Mouse (Mus musculus) 3134 (cell line): ENCODE results near the gene Cfap73.

Experiments used
- DNase-seq: peaks from one replicate; pipeline ENCODE4 v3.0.0-alpha.2; 2011; ENCODE audit warnings: low spot score; ENCODE audit not compliant: insufficient read length; ENCODE audit errors: extremely low read depth

Gene Cfap73

GRCm38 (mm10) chr5:120615903-120616302 lies 18.1 kb downstream of the Cfap73 start:
- no peak for DNase-seq

DNA sequence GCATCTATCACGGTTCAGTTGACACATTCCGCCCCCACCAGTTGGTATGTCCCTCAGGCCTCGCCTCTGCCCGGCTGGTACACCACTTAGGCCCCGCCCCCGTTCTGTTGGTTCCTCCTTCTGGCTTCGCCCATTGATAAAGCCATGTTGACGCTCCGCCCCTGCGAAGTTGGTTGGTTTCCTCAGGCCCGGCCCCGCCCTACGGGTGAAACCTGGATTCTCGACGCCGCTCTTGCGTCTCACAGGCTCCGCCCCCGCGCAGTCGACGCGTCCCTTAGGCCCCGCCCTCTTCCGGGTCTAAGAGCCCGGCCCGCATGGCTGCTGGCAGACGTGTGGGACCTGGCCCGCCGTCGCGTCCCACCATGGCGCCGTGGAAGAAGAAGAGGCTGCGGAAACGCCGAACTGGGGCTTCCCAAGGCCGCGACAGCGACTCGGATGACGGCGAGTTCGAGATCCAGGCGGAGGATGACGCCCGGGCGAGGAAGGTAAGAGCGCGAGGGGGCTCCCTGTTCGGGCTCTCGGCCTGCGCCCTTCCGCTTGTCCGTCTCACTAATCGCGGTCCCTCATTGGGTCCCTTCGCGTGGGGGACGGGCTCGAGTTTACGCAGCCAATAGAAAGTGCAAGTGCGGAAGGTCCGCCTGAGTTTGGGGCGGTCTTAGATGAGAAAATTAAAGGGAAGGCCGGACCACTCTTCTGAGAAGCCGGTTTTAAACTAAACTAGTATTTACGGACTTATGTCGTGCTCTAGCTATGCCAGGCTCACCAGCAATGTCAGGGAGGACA lies 21.0 kb downstream of the Cfap73 start:
- peak; percentile 99 for DNase-seq

DNA sequence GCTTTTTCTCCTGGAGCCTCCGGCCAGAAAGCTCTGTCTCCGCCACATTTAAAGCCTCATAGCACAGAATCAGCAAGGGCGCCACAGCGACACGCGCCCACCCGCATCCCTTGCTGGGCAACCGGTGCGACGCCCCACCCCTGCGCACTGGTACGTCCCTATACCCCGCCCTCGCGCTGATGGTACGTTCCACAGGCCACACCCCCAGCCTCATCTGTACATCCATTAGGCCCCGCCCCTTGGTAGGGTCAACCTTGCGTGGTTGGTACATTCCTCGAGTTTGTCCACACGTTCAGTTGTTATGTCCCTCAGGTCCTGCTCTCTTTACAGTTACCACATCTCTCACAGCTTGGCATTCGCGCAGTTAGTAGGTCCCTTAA lies 21.6 kb downstream of the Cfap73 start, which contains the start of the genes Rita1 and Ddx54:
Gene Rita1, minus strand, starts transcription at position 148 of the 380 bp plus-strand sequence.
Gene Ddx54, plus strand, starts transcription at position 298 of the 380 bp plus-strand sequence.
- peak; percentile 90 for DNase-seq

- DNase-seq, result no peak
These were observed 22.6 kb downstream of the Cfap73 start for GRCm38 (mm10) chr5:120611416-120611815.

DNA sequence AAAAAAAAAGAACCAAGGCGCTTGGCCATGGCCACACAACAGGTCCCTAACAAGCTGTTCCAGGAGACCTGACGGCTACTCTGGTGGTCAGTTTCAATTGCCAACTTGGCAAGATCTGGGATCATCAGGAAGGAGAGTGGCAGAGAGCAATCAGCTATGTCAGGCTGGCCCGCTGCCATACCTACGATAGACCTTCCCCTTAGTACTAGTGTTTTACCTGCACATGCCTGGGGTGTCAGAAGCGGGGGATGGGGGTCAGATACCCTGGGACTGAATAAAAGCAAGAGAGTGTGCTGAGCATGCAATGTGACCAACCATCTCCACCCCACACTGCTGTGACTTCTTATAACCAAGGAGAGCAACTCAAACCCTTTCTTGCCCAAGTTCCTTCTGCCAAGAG lies 23.1 kb downstream of the Cfap73 start:
- DNase-seq, result no peak

- DNase-seq, result no peak
These were observed 24.7 kb downstream of the Cfap73 start for GRCm38 (mm10) chr5:120609246-120609775.

- DNase-seq, result no peak
These were observed 26.7 kb downstream of the Cfap73 start for GRCm38 (mm10) chr5:120607335-120607734.

GRCm38 (mm10) chr5:120606590-120607200 lies 27.3 kb downstream of the Cfap73 start:
- no peak for DNase-seq

DNA sequence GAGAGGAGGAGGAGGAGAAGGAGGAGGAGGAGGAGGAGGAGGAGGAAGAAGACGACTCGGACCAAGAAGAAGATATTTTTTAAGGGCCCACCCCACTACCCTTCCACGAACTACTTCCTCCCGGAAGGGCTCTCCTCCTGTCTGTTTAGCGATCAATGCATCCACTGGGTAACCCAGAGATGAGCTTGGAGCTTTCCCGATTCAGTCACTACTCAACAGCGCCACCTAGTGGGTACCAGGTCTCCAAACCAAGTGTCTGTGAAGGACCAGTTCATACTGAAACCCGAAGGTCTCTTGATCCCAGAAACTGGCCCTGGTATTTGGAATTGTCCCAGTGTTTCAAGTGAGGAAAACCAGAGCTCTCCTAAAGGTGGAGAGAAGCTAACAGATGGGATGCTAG lies 28.3 kb downstream of the Cfap73 start:
- peak; percentile 50 for DNase-seq

DNA sequence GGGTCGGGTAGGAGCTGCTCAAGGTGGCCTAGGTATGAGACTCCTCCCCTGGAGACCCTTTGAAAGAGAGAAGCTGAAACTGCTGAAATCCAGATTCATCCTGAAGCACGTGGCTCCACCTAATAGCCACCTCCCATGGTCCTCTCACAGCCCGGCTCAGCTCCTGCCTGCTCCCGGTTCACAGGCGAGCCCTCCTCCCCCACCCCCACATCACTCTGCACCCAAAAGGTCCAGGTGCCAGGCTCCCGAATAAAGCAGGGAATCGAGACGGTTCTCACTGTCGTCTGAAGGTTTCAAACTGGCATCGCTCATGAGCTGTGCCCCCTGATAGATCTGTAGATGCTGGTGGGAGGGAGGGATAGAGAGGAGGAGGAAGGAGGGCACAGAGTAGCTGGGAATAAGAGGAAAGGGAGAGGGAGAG lies 28.8 kb downstream of the Cfap73 start:
- peak; percentile 40 for DNase-seq

GRCm38 (mm10) chr5:120604839-120605238 lies 29.2 kb downstream of the Cfap73 start:
- DNase-seq, result peak; percentile 46

GRCm38 (mm10) chr5:120603515-120603914 lies 30.5 kb downstream of the Cfap73 start:
- no peak for DNase-seq

GRCm38 (mm10) chr5:120602210-120602609 lies 31.8 kb downstream of the Cfap73 start:
- no peak for DNase-seq

DNA sequence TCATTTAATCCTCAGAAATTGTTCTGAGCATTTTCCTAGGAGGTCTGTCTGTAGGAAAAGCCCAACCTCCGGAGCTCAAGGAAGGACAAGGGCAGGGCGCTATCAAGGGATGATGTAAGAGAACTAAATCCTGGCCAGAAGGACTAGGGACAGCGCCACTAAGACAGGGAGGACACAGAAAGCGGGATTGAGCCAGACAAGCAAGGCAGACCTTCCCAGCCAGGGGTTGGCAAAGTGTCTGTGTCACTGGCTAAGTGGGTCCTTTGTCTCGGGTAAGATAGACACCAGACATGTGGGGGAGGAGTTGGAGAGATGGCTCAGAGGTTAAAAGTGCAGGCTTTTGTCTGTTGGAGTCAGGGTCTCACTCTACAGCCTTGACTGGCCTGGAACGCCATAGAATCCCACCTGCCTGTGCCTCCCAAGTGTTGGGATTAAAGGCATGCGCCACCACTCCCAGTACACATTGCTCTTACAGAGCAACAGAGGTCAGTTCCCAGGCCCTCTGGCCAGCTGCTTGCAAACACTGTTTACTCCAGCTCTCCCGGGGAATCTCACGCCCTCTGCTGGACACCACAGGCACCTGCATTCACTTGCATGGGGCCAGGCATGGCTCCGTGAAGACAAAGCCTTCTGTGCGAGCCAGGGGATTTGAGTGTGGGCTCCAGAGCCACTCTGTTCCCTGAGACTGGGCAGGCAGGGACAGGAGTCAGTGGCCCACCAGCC lies 32.9 kb downstream of the Cfap73 start:
- no peak for DNase-seq

DNA sequence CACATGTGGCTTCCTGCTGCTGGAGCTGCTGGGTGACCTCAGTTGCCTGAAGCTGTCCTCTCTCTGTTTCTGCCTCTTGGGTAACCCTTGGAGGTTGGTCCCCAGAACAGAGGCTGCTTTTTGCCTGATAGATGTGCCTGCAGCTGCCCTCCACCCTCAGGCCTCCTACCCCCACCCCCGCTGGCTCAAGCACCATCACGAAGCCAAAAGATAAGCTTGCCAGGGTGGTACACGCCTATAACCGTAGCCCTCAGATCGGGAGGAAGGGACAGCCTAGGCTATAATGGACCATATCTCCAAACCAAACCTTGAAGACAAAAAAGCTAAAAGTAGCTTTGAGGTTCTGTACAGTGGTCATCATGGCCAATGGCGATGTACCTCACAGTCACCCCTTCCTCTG lies 34.4 kb downstream of the Cfap73 start:
- no peak for DNase-seq

- no peak for DNase-seq
These were observed 39.5 kb downstream of the Cfap73 start for GRCm38 (mm10) chr5:120594485-120594884.

- DNase-seq, result no peak
These were observed 41.9 kb downstream of the Cfap73 start for GRCm38 (mm10) chr5:120592141-120592540.

DNA sequence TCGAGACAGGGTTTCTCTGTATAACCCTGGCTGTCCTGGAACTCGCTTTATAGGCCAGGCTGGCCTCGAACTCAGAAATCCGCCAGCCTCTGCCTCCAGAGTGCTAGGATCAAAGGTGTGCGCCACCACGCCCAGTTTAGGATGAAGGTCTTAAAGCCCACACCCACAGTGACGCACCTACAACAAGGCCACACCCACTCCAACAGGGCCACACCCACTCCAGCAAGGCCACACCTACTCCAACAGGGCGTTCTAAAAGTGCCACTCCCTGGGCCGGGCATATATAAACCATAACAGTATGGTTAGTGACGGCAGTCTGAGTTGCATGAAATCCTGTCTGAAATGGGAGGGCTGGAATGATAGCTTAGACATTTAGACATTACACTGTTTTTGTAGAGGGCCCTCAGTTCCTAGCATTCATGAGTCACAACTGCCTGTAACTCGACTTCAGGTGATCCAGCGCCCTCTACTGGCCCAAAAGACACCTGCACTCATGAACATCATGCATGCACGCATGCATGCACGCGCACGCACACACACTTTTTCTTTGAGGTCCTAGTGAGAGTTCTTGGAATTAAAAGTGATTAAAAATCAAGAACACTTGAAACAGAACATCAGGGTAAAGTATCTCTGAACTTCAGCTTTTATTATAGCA lies 43.6 kb downstream of the Cfap73 start:
- DNase-seq, result no peak

- DNase-seq, result peak; percentile 95
These were observed 45.4 kb downstream of the Cfap73 start, which contains the start of the genes Tpcn1 and Iqcd for GRCm38 (mm10) chr5:120588569-120589094. Gene Tpcn1 (minus strand): TSS chr5:120588673. Gene Iqcd (plus strand): TSS chr5:120589016.

GRCm38 (mm10) chr5:120587940-120588568 lies 46.0 kb downstream of the Cfap73 start:
- peak; percentile 42 for DNase-seq
